Mouse (Mus musculus): ENCODE results near the gene Ankfn1.

DNA sequence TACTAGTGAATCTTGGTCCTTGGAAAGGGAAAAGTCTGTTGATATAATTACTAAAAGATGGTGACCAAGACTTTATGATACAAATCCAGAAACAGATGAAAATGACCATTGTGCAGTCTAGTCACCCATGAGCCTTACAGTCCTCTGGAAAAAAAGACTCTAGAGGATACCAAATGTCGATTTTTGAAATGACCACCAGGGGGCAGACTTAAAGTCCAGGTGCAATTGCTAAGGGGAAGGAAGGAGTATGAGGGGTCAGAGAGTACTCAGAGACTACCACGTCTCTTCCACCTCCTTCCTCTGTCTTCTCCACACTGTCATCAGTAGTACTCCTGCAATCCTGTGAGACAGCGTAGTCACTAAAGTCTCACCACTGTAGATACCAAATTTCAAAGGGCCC is 353.1 kb downstream of the Ankfn1 start:
- TF ChIP-seq CTCF (IDR thresholded peaks at IDR 0.05; ENCODE audit: low read depth, low read length) (no peak), POLR2A (IDR thresholded peaks at IDR 0.05; ENCODE audit: borderline replicate concordance, low read depth, low read length) (no peak)

All from bone marrow macrophage, adult 2 months (primary cell).